Mouse (Mus musculus): Measurements from ENCODE around the gene Ptprg.

Ptprg gene

GRCm38 (mm10) chr14:12145919-12146318, 592.6 kb downstream of the Ptprg start:
- no peak for DNase-seq (ENCODE audit: low spot score)

- DNase-seq (ENCODE audit: low spot score) = no peak
Observed at GRCm38 (mm10) chr14:12149529-12149928, 596.2 kb downstream of the Ptprg start.

- DNase-seq (ENCODE audit: low spot score) = no peak
Observed at GRCm38 (mm10) chr14:12151927-12152326, 598.6 kb downstream of the Ptprg start.

- DNase-seq (ENCODE audit: low spot score) = no peak
Observed at GRCm38 (mm10) chr14:12152748-12153147, 599.4 kb downstream of the Ptprg start.

GRCm38 (mm10) chr14:12153599-12153998, 600.3 kb downstream of the Ptprg start:
- DNase-seq (ENCODE audit: low spot score) = no peak

GRCm38 (mm10) chr14:12161738-12162310, 608.5 kb downstream of the Ptprg start:
- DNase-seq (ENCODE audit: low spot score) = no peak

GRCm38 (mm10) chr14:12162331-12162854, 609.1 kb downstream of the Ptprg start:
- DNase-seq (ENCODE audit: low spot score) = no peak

GRCm38 (mm10) chr14:12163196-12163595, 609.9 kb downstream of the Ptprg start:
- no peak for DNase-seq (ENCODE audit: low spot score)

GRCm38 (mm10) chr14:12167215-12167614, 613.9 kb downstream of the Ptprg start:
- no peak for DNase-seq (ENCODE audit: low spot score)

GRCm38 (mm10) chr14:12167651-12168050, 614.3 kb downstream of the Ptprg start:
- no peak for DNase-seq (ENCODE audit: low spot score)

GRCm38 (mm10) chr14:12177436-12177835, 624.1 kb downstream of the Ptprg start:
- DNase-seq (ENCODE audit: low spot score) = no peak

GRCm38 (mm10) chr14:12178645-12179044, 625.3 kb downstream of the Ptprg start:
- no peak for DNase-seq (ENCODE audit: low spot score)

- no peak for DNase-seq (ENCODE audit: low spot score)
Observed at GRCm38 (mm10) chr14:12180116-12180515, 626.8 kb downstream of the Ptprg start.

GRCm38 (mm10) chr14:12185040-12185439, 631.7 kb downstream of the Ptprg start:
- DNase-seq (ENCODE audit: low spot score) = no peak

GRCm38 (mm10) chr14:12188352-12188751, 635.0 kb downstream of the Ptprg start:
- DNase-seq (ENCODE audit: low spot score) = no peak

- DNase-seq (ENCODE audit: low spot score) = no peak
Observed at GRCm38 (mm10) chr14:12189266-12189665, 635.9 kb downstream of the Ptprg start.

- no peak for DNase-seq (ENCODE audit: low spot score)
Observed at GRCm38 (mm10) chr14:12189717-12190600, 636.6 kb downstream of the Ptprg start.

- DNase-seq (ENCODE audit: low spot score) = no peak
Observed at GRCm38 (mm10) chr14:12191076-12191475, 637.7 kb downstream of the Ptprg start.

- no peak for DNase-seq (ENCODE audit: low spot score)
Observed at GRCm38 (mm10) chr14:12198735-12199134, 645.4 kb downstream of the Ptprg start.

GRCm38 (mm10) chr14:12199956-12200950, 646.9 kb downstream of the Ptprg start:
- DNase-seq (ENCODE audit: low spot score) = no peak

GRCm38 (mm10) chr14:12202214-12202613, 648.9 kb downstream of the Ptprg start:
- DNase-seq (ENCODE audit: low spot score) = no peak

GRCm38 (mm10) chr14:12203081-12203480, 649.7 kb downstream of the Ptprg start:
- DNase-seq (ENCODE audit: low spot score) = no peak
